Mouse (Mus musculus): ENCODE measurements at regions not wholly inside any gene's neighbourhood (a gene's known extent, or its start where the extent isn't known, plus 50 kb on each side); places are given as distances from the start of the nearest gene placed in this dataset.

- DNase-seq (ENCODE audit: low spot score in 2 of 2) = peak in 1 of 2 experiments; percentile 11
These were observed 743.1 kb downstream of the Stim2 start for GRCm38 (mm10) chr5:54741440-54741839.

GRCm38 (mm10) chr5:54746973-54747372 is 748.7 kb downstream of the Stim2 start:
- DNase-seq (ENCODE audit: low spot score in 2 of 2) = no peak

- DNase-seq (ENCODE audit: low spot score in 2 of 2) = no peak
These were observed 755.1 kb downstream of the Stim2 start for GRCm38 (mm10) chr5:54753372-54753771.

GRCm38 (mm10) chr5:54759657-54760056 is 761.4 kb downstream of the Stim2 start:
- peak in 1 of 2 experiments; percentile 3 for DNase-seq (ENCODE audit: low spot score in 2 of 2)

GRCm38 (mm10) chr5:54763019-54763418 is 764.7 kb downstream of the Stim2 start:
- DNase-seq (ENCODE audit: low spot score in 2 of 2) = no peak

- peak; percentile 37 to 43 for DNase-seq (ENCODE audit: low spot score in 2 of 2)
These were observed 798.7 kb downstream of the Stim2 start for GRCm38 (mm10) chr5:54796953-54797450.

- DNase-seq (ENCODE audit: low spot score in 2 of 2) = no peak
These were observed 828.8 kb downstream of the Stim2 start for GRCm38 (mm10) chr5:54827076-54827475.
